Mouse (Mus musculus) lung, postnatal 0 days (tissue): Measurements from ENCODE around the gene Paqr7.

Experiments used
- CTCF ChIP-seq: IDR thresholded peaks from 2 replicates; pipeline ENCODE4 v1.5.1; 2016; ENCODE audit warnings: antibody characterized with exemption, mild to moderate bottlenecking
- EP300 ChIP-seq: IDR thresholded peaks from 2 replicates; pipeline ENCODE4 v1.6.1; 2016; ENCODE audit warnings: antibody characterized with exemption, mild to moderate bottlenecking, control low read depth

DNA sequence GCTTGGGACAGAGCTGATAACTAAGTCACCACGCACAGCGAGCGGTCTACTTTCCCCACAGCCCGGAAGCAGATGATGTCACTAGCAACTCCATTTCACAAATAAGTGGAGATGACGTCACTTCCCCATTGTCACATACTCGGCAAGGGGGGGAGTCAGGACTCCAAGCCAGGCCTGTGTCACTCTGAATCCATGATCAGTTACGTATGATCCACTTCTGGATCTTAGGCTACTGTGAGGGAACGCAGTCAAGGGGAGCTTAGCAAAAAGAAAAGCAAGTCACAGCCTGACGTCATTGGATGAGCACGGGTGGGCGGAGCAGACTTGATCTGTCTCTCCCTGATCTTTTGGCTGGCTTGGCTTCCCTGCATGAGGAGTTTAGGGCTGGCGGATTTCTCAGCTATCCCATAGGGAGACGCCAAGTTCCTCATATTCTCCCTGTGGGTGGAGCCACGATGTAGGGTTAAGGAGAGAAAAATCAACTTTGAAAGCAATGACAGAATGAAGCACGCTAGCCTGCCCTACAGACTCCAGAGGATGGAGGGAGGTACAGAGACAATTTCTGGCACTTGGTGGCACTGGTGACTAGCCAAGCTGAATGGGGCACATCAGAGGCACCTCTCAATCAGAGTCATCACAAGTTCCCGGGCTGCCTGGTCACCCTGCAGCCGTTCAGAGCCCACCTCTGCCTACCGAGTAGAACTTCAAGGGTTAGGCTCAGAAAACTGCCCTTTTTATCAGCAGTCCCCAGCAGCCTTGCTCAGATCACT, 51.9 kb downstream of the Paqr7 start:
- TF ChIP-seq CTCF, result no peak; the same call in 1 of the 2 replicates
- no peak for TF ChIP-seq EP300
